Mouse (Mus musculus) erythroblast, embryonic 14.5 days (primary cell): ENCODE measurements around the gene Cdkn1b.

Experiments used
- GATA1 ChIP-seq: IDR thresholded peaks from 2 replicates; pipeline ENCODE4 v1.6.1; 2012; ENCODE audit warnings: low read length, inconsistent platforms, mixed read lengths
- TAL1 ChIP-seq: IDR thresholded peaks from 3 replicates; pipeline ENCODE4 v1.6.1; 2012; ENCODE audit warnings: low read length, inconsistent platforms, mixed read lengths

- TF ChIP-seq GATA1: no peak
- TF ChIP-seq TAL1: no peak
Measured at GRCm38 (mm10) chr6:134923670-134924069, 3.5 kb downstream of the Cdkn1b start.
